Mouse (Mus musculus): ENCODE results near the gene Mctp2.
"Not testable (repeated sequence)": the region's sequence is repeated elsewhere in the genome, so short reads cannot be mapped to it uniquely, and the experiment has no call there.

The Mctp2 gene

GRCm38 (mm10) chr7:72271546-72271945 is 34.9 kb downstream of the Mctp2 start:
- DNase-seq (ENCODE audit: low spot score in 2 of 2): no peak

GRCm38 (mm10) chr7:72269994-72270393 is 36.4 kb downstream of the Mctp2 start:
- no peak for DNase-seq (ENCODE audit: low spot score in 2 of 2)

DNA sequence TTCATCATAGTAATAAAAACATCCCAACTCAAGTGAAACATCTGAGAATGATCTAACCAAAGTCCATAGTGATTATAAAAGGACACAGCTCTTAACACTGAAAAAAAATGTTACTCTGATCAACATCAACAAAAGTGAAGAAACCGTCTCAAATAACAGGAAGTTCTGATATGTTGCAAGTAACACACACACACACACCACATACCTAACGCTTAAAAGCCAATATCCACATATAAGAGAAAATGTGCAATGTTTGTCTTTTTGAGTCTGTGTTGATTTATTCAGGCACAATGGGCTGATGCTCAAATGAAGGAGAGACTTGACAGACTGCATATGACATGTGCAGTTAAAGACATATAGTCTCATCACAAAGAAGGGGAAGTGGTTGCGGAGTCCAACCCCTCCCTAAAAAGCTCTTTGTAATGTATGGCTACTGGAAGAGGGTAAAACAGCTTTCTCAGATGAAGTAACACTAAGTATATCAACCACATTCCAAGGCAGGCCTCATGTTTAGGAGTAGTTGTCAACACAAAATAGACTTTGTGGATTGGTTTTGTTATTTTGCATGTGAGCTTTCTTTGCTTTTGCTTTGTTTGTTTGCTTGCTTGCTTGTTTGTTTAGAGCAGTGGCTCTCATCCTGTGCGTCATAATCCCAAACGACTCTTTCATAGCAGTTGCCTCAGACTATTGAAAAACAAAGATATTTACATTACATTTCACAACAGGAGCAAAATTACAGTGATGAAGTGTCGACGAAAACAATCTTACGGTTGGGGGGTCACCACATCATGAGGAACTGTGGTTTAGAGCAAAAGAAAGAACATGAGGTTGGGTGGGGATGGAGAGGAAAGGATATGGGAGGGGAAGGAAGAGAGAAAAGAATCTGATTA is 45.4 kb downstream of the Mctp2 start:
- DNase-seq (ENCODE audit: low spot score in 2 of 2): no peak

GRCm38 (mm10) chr7:72259045-72259444 is 47.4 kb downstream of the Mctp2 start:
- DNase-seq (ENCODE audit: low spot score in 2 of 2): no peak

DNA sequence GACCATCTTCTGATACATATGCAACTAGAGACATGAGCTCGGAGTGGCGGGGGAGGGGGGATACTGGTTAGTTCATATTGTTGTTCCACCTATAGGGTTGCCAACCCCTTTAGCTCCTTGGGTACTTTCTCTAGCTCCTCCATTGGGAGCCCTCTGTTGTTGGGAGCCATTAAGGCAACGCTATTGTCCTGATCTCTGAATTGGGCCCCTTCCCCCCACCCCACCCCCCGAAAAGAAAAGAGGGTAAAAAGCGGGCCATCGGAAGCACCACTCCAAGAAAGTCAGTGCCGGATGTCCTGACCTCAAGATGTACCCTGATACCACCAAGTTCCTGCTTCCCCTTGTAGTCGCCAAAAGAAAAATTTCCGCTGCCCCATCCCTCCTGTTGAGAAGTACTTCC is 56.1 kb downstream of the Mctp2 start:
- DNase-seq (ENCODE audit: low spot score in 2 of 2): not testable (repeated sequence)

DNA sequence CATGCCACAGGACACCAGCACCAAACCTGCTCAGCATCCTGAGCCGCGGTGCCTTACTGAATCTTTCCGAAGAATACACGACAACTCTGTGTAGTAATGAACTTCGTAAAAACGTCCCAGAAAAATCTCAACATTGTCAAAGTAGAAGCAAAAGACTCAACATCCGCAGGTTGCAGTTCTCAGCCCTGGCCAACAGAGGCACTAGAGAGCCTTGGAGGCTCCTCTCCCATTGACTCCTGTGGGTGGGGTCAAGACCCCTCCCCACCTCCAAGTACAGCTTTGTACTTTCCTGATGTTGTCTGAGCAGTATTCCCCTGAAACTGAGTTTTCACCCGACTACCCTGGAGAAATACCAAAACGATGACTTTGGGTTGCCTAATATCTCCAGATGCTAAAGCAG is 65.1 kb downstream of the Mctp2 start:
- DNase-seq (ENCODE audit: low spot score in 2 of 2): no peak

DNA sequence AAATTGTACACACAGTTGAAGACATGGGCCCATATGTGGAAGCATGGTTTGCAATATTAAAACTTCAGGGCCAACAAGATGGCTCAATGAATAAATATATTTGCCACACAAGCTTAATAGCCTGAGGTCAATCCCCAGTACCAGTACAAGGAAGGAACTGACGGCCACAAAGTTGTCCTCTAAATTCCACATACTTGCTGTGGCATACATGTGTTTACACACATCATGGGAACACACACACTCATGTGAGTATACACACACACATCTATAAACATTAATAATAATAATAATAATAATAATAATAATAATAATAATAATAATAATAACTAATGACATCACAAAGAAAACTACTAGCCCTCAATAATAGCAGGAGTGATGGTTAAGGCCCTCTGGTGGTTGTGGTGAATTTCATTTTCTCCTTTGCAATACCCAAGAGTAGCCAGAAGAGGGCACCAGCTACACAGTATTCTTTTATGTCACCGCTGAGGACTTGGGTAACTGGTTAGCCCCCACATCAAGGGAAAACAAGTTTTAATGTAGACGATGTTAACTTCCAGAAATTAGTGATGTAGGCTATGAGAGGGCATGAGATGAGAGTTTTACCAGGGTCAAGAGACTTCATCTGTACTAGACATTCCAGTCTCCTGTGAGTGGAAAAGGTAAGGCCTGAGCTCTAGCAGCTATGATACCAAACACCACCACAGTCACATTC is 66.5 kb downstream of the Mctp2 start:
- DNase-seq (ENCODE audit: low spot score in 2 of 2): no peak

- peak; percentile 23 to 67 for DNase-seq (ENCODE audit: low spot score in 2 of 2)
Measured at GRCm38 (mm10) chr7:72238575-72238974, 67.8 kb downstream of the Mctp2 start.

- no peak for DNase-seq (ENCODE audit: low spot score in 2 of 2)
Measured at GRCm38 (mm10) chr7:72234433-72234998, 71.9 kb downstream of the Mctp2 start.

DNA sequence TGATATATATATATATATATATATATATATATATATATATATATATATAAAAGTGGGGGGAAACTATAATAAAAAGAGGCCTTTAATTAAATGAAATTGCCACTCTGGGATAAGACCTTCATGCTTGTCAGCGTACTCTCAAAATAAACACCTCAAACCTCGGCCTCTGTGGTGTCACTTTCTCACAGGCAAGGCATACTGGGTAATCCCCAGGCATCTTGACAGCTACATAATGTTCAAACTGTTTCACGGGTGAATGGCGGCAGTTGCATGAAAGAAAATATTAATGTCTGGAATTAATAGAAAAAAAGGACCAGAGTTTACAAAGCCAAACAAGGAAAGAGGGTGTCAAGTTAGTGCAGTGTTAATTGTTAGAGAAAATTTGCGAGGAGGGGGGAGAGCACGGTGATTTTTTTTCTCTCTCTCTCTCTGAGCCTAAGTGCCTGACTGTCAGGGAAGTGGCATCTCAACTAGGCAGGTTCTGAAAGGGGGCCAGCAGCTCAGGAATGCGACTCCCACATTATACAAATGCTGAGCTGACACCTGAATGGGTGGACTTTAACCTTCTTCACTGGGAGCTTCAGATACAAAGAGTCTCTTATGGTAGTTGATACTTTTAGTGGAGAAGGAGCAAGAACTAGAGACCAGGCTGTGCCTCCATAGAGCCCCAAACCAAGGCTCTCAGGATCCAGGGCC is 75.1 kb downstream of the Mctp2 start:
- no peak for DNase-seq (ENCODE audit: low spot score in 2 of 2)

DNA sequence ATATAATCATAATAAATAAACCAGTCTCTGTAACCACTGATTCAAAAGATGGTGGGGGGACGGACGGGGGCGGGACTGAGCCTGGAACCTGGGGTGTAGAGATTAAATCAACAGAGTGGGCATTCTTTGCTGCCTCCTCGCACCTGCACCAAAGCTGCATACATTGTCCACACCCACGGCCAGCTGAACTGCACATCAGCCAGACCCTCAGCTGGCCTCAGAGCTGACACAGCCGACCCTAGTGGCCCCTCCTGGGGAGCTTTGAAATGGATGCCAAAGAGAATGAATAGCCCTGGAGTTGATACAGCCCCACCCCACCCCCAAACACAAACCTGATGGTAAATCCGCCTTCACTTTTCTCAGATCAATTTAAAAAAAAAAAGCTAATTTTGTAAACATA is 76.5 kb downstream of the Mctp2 start:
- DNase-seq (ENCODE audit: low spot score in 2 of 2): no peak

- DNase-seq (ENCODE audit: low spot score in 2 of 2): no peak
Measured at GRCm38 (mm10) chr7:72223558-72223957, 82.8 kb downstream of the Mctp2 start.

DNA sequence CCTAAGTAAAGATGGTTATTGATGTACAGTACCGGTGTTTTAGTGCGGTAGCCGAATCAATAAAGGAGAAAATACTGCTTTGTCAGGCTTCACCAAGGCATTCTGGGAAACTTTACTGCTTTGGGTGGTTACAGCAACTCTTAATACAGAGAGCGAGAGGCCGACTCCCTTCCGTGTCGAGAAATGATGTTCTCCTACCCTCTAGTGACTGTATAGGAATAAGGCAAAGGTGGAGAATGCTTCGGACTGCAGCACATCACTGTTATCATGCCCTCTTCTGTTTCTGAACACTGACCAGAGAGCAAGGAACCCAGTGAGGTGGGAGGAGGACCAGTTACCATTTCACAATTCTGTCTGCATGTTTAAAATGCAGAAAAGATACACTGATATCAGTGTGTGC is 83.9 kb downstream of the Mctp2 start:
- DNase-seq (ENCODE audit: low spot score in 2 of 2): no peak

DNA sequence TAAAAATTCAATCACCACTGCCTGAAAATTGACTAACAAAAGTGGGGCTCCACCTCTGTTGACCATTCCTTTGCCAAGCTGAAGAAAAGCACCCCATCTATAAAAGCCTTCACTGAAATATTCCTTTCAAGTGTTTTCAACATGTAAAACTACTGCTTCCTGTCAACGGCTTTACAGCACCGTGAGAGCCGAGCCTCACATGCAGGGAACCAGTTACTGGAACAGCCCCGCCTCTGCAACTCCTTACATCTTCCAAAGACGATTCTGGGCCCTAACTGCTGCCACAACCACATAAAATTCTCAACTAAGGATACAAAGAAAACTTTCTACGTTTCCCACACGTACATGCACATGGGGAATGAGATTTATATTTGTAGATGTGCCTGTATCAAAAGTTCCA is 88.4 kb downstream of the Mctp2 start:
- DNase-seq (ENCODE audit: low spot score in 2 of 2): no peak

- peak in 1 of 2 experiments; percentile 26 for DNase-seq (ENCODE audit: low spot score in 2 of 2)
Measured at GRCm38 (mm10) chr7:72215563-72216215, 90.7 kb downstream of the Mctp2 start.

GRCm38 (mm10) chr7:72210201-72210600 is 96.2 kb downstream of the Mctp2 start:
- DNase-seq (ENCODE audit: low spot score in 2 of 2): no peak

DNA sequence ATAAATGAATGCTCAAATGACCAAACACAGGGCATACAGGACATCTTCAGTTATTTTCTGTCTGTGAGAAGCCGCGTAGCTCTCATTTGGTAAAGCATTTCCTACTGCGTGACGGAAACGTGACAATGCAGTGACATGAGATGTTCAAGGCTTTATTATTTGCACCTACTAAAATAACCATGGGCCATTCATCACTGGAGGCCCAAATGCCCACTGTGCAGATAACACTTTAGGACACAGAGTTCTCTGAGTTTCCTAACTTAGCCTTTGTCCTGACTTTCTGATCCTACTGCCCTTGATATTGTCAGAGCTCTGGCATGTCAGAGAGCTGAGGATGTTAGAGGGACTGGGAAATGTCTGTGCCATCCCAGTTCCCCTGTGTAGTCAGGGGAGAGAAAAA is 97.1 kb downstream of the Mctp2 start:
- DNase-seq (ENCODE audit: low spot score in 2 of 2): no peak

DNA sequence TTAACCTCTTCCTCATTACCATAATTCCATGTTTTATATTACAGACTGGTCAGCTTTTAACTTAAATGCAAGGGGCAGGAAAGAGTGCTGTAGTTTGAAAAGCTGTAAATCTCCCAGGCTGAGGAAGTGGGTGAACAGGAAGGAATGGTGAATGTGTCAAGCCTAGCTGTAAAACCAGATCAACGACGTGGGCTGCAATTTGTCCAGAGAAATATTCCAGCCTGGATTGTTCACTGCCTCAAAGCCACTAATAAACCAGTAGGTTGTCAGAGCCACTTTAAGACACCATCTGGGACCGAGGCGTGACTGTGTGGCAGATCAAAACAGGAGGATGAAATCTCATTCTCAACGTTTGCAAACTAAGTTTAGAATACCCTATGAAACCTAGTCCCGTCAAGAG is 99.6 kb downstream of the Mctp2 start:
- DNase-seq (ENCODE audit: low spot score in 2 of 2): no peak

- DNase-seq (ENCODE audit: low spot score in 2 of 2): no peak
Measured at GRCm38 (mm10) chr7:72195709-72196108, 110.7 kb downstream of the Mctp2 start.

- no peak for DNase-seq (ENCODE audit: low spot score in 2 of 2)
Measured at GRCm38 (mm10) chr7:72193304-72193703, 113.1 kb downstream of the Mctp2 start.

- no peak for DNase-seq (ENCODE audit: low spot score in 2 of 2)
Measured at GRCm38 (mm10) chr7:72181651-72182050, 124.8 kb downstream of the Mctp2 start.

DNA sequence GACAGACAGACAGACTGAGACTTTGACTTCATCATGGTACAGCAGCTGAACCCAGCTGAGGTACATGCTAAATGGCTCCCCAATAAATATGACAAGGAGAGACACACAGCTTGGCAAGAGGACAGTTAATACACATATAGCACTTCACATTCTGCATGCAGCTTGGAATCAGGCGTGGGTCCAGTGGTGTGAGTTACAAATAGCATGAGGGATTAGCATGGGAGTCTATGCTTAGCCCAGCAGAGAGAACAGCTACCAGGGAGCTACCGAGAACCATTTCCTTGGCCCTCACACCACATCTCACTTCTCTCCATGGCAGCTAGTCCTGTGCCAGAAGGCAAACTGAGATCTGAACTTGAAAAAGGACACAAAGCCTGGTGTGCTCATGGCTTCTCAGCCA is 137.1 kb downstream of the Mctp2 start:
- no peak for DNase-seq (ENCODE audit: low spot score in 2 of 2)

All from urinary bladder, postnatal 4 days (tissue).